Comparison of ENCODE assay signal across 27 mouse cellular contexts in genomic region chr16:91850175-91850574, GRCm38 (mm10).
DNase-seq lines count a peak whose midpoint lies in the region; ATAC-seq and TF ChIP-seq lines count a peak whose summit lies in the region.
"Had no signal": no experiment of that assay in that cellular context is flagged by ENCODE, and none has a peak within 500 bp of the region (broad histone marks: within the 10 kb centered on the region; RNA-seq: fewer than 3 reads in every experiment).

No protein-coding gene starts in this region.

- ATAC-seq in neural tube, embryonic 14.5 days (ENCODE audit: low read depth) = no peak
- ATAC-seq in neural tube, embryonic 15.5 days (ENCODE audit: low FRiP score) = no peak
- ATAC-seq in intestine, postnatal 0 days = no peak
- ATAC-seq: CD4-positive, CD25-positive, alpha-beta regulatory T cell, adult 4 months; forebrain, embryonic 15.5 days; hindbrain, postnatal 0 days; inflammation-experienced regulatory T-cells, adult 6 months had no signal

- intact Hi-C loops in heart, postnatal 10 days (cut with DNase I) = no loop called here

- WGBS in kidney, adult 2 months = 71% methylated on average over 3 of the region's 3 CpGs
- 91% methylated on average over 3 of the region's 3 CpGs for WGBS in neural tube, embryonic 14.5 days
- 95% methylated on average over 3 of the region's 3 CpGs for WGBS in neural tube, embryonic 15.5 days
- WGBS in intestine, postnatal 0 days = 75% methylated on average over 3 of the region's 3 CpGs

- H3K9me3 ChIP-seq in neural tube, embryonic 14.5 days (ENCODE audit: control insufficient read depth, low read length) = no peaks in the 10 kb centered on the region
- H3K9me3 ChIP-seq in neural tube, embryonic 15.5 days (replicated peaks) = no peaks in the 10 kb centered on the region
- H3K9me3 ChIP-seq in intestine, postnatal 0 days (ENCODE audit: control insufficient read depth) = no peaks in the 10 kb centered on the region
- H3K9me3 ChIP-seq: embryonic facial prominence, embryonic 10.5 days; embryonic facial prominence, embryonic 13.5 days; forebrain, embryonic 12.5 days; forebrain, embryonic 15.5 days had no signal

- H3K36me3 ChIP-seq in kidney, adult 2 months (ENCODE audit: control insufficient read depth, insufficient read depth, low read length) = no peaks in the 10 kb centered on the region; the same call in 1 of the 2 replicates
- H3K36me3 ChIP-seq in neural tube, embryonic 14.5 days (ENCODE audit: control insufficient read depth, insufficient read depth, low read length) = peaks cover 55% of the 10 kb centered on the region
- peaks cover 67% of the 10 kb centered on the region for H3K36me3 ChIP-seq in neural tube, embryonic 15.5 days
- peaks cover 39% of the 10 kb centered on the region for H3K36me3 ChIP-seq in intestine, postnatal 0 days (ENCODE audit: control insufficient read depth, insufficient read depth)

- H3K4me3 ChIP-seq in kidney, adult 2 months (ENCODE audit: insufficient read depth, low read depth, low read length) = no peak overlapping the region
- H3K4me3 ChIP-seq in neural tube, embryonic 14.5 days (ENCODE audit: low read depth, low read length) = no peak overlapping the region
- no peak overlapping the region for H3K4me3 ChIP-seq in neural tube, embryonic 15.5 days (replicated peaks)
- H3K4me3 ChIP-seq in intestine, postnatal 0 days (ENCODE audit: low read depth, low read length) = no peak overlapping the region
- H3K4me3 ChIP-seq: embryonic facial prominence, embryonic 10.5 days; embryonic facial prominence, embryonic 13.5 days; erythroblast, embryonic 14.5 days; forebrain, embryonic 12.5 days; forebrain, embryonic 15.5 days had no signal

- H3K4me1 ChIP-seq in kidney, adult 2 months (ENCODE audit: control insufficient read depth, insufficient read depth, low read length) = peaks cover 9% of the 10 kb centered on the region; the same call in 1 of the 2 replicates
- H3K4me1 ChIP-seq in neural tube, embryonic 14.5 days (ENCODE audit: control insufficient read depth, insufficient read depth, low read length) = 0 out of 2 replicates have a peak, but pooled peaks cover 3% of the 10 kb centered on the region
- H3K4me1 ChIP-seq in neural tube, embryonic 15.5 days = 0 out of 2 replicates have a peak, but pooled peaks cover 5% of the 10 kb centered on the region
- no peaks in the 10 kb centered on the region for H3K4me1 ChIP-seq in intestine, postnatal 0 days (replicated peaks; ENCODE audit: control insufficient read depth, insufficient read depth, low read length)
- H3K4me1 ChIP-seq: forebrain, embryonic 12.5 days; forebrain, embryonic 15.5 days had no signal

- H3K27me3 ChIP-seq in kidney, adult 2 months (replicated peaks; ENCODE audit: control insufficient read depth, insufficient read depth, low read length) = no peaks in the 10 kb centered on the region
- no peaks in the 10 kb centered on the region for H3K27me3 ChIP-seq in neural tube, embryonic 14.5 days (ENCODE audit: control insufficient read depth, insufficient read depth, low read length)
- no peaks in the 10 kb centered on the region for H3K27me3 ChIP-seq in neural tube, embryonic 15.5 days (replicated peaks)
- H3K27me3 ChIP-seq in intestine, postnatal 0 days (replicated peaks; ENCODE audit: control insufficient read depth, insufficient read depth, low read length) = no peaks in the 10 kb centered on the region
- H3K27me3 ChIP-seq: embryonic facial prominence, embryonic 13.5 days; forebrain, embryonic 12.5 days; forebrain, embryonic 15.5 days had no signal

- TF ChIP-seq CTCF in kidney, adult 2 months (conservative IDR thresholded peaks at IDR 0.05; ENCODE audit: insufficient read depth, insufficient read length, low read depth, low read length) = no peak
- TF ChIP-seq CTCF in intestine, postnatal 0 days (IDR thresholded peaks at IDR 0.05; ENCODE audit: low read depth) = peak; percentile 23

- H3K4me2 ChIP-seq in neural tube, embryonic 14.5 days (ENCODE audit: low read depth, low read length) = no peak overlapping the region
- no peak overlapping the region for H3K4me2 ChIP-seq in neural tube, embryonic 15.5 days
- H3K4me2 ChIP-seq in intestine, postnatal 0 days (replicated peaks; ENCODE audit: low read depth) = no peak overlapping the region
- H3K4me2 ChIP-seq: embryonic facial prominence, embryonic 13.5 days; forebrain, embryonic 12.5 days; forebrain, embryonic 15.5 days; heart, embryonic 11.5 days; hindbrain, embryonic 14.5 days had no signal

- peak overlapping the region; percentile 4; the same call in 1 of the 2 replicates for H3K27ac ChIP-seq in kidney, adult 2 months (ENCODE audit: insufficient read depth, low read depth, low read length)
- H3K27ac ChIP-seq in neural tube, embryonic 14.5 days (ENCODE audit: low read depth, low read length) = 0 out of 2 replicates have a peak overlapping the region, but pooled peaks have one; percentile 28
- H3K27ac ChIP-seq in neural tube, embryonic 15.5 days (replicated peaks) = no peak overlapping the region
- no peak overlapping the region for H3K27ac ChIP-seq in intestine, postnatal 0 days (ENCODE audit: low read depth, low read length)
- H3K27ac ChIP-seq: embryonic facial prominence, embryonic 10.5 days; embryonic facial prominence, embryonic 13.5 days; forebrain, embryonic 12.5 days; forebrain, embryonic 15.5 days; hindbrain, embryonic 14.5 days; hindbrain, postnatal 0 days had no signal

- DNase-seq in kidney, adult 2 months = peak; percentile 56
- no peak for DNase-seq in kidney, postnatal 14 days
- no peak for DNase-seq in adrenal gland, postnatal 4 days (ENCODE audit: low spot score in 2 of 2)
- DNase-seq in heart, postnatal 10 days = no peak
- DNase-seq: adrenal gland, adult 2 months; adrenal gland, postnatal 25 days; cerebellum, adult 11-12 months; cerebellum, adult 8-10 months; cerebellum, postnatal 10 days; cerebellum, postnatal 36 days; embryo, embryonic 11 days; gastrocnemius, postnatal 10 days; heart, adult 11 months; heart, postnatal 4 days had no signal

- no peak for TF ChIP-seq POLR2A in kidney, adult 2 months (IDR thresholded peaks at IDR 0.05; ENCODE audit: low read depth, low read length)

- H3K9ac ChIP-seq in neural tube, embryonic 14.5 days (replicated peaks; ENCODE audit: low read depth, low read length) = no peak overlapping the region
- no peak overlapping the region for H3K9ac ChIP-seq in neural tube, embryonic 15.5 days (replicated peaks)
- H3K9ac ChIP-seq in intestine, postnatal 0 days (ENCODE audit: low read depth, low read length) = no peak overlapping the region
- H3K9ac ChIP-seq: embryonic facial prominence, embryonic 13.5 days; forebrain, embryonic 12.5 days; forebrain, embryonic 15.5 days; hindbrain, embryonic 14.5 days had no signal

Comparison
In these comparisons a context has a peak if more than half of its experiments do, and no peak if none do; other contexts are left out.
1. H3K27ac ChIP-seq: peak in kidney, adult 2 months (single experiment) and neural tube, embryonic 14.5 days (single experiment); none in neural tube, embryonic 15.5 days (single experiment) and intestine, postnatal 0 days (single experiment).